Mouse (Mus musculus): ENCODE measurements around the gene Lipo3. TPM values are rescaled to one million over a fixed set of nuclear protein-coding genes. Genes with fewer than 3 reads are reported as not detected.

Gene Lipo3
- polyA plus RNA-seq (2012; rRNA removed): 7.4 TPM in 2 replicates

GRCm38 (mm10) chr19:33761287-33762086 lies at the start of gene Lipo3:
Gene Lipo3, minus strand, starts transcription at chr19:33761951.

GRCm38 (mm10) chr19:33787359-33787758 lies 25.6 kb upstream of the Lipo3 start, which contains the start of gene Lipo1:
Gene Lipo1, minus strand, starts transcription at chr19:33787459.

GRCm38 (mm10) chr19:33751259-33751658 lies 10.5 kb downstream of the Lipo3 start, which contains the start of gene Lipo2:
Gene Lipo2, minus strand, starts transcription at chr19:33751359.

GRCm38 (mm10) chr19:33625152-33625551 lies 136.6 kb downstream of the Lipo3 start, which contains the start of gene Gm8978:
Gene Gm8978, minus strand, starts transcription at chr19:33625252.

GRCm38 (mm10) chr19:33517680-33518079 lies 244.1 kb downstream of the Lipo3 start, which contains the start of gene Lipo4:
Gene Lipo4, minus strand, starts transcription at chr19:33517780.

Other genes starting within 250 kb of the Lipo3 start
- gene Lipo4, start 244.2 kb downstream of the Lipo3 start, polyA plus RNA-seq (2012; rRNA removed): not detected in 2 replicates
- gene Gm8978, start 136.7 kb downstream of the Lipo3 start, polyA plus RNA-seq (2012; rRNA removed): not detected in 2 replicates
- 0.31 and 0.39 TPM in 2 replicates for gene Lipo2, start 10.6 kb downstream of the Lipo3 start, polyA plus RNA-seq (2012; rRNA removed)
- gene Lipo1, start 25.5 kb upstream of the Lipo3 start, polyA plus RNA-seq (2012; rRNA removed): not detected in 2 replicates
- gene Lipf, start 199.2 kb upstream of the Lipo3 start, polyA plus RNA-seq (2012; rRNA removed): not detected in 2 replicates
- not detected in 2 replicates for gene Lipk, start 246.3 kb upstream of the Lipo3 start, polyA plus RNA-seq (2012; rRNA removed)

Measured in central nervous system, embryonic 14 days (tissue).